Mouse (Mus musculus) frontal cortex, postnatal 25 days (tissue): ENCODE results near the gene Galnt14.

Experiments used
- DNase-seq, 2 experiments: peaks; one replicate each; pipeline ENCODE4 v3.0.0; 2022; ENCODE audit warnings: low spot score in 2 of 2

Gene Galnt14

DNA sequence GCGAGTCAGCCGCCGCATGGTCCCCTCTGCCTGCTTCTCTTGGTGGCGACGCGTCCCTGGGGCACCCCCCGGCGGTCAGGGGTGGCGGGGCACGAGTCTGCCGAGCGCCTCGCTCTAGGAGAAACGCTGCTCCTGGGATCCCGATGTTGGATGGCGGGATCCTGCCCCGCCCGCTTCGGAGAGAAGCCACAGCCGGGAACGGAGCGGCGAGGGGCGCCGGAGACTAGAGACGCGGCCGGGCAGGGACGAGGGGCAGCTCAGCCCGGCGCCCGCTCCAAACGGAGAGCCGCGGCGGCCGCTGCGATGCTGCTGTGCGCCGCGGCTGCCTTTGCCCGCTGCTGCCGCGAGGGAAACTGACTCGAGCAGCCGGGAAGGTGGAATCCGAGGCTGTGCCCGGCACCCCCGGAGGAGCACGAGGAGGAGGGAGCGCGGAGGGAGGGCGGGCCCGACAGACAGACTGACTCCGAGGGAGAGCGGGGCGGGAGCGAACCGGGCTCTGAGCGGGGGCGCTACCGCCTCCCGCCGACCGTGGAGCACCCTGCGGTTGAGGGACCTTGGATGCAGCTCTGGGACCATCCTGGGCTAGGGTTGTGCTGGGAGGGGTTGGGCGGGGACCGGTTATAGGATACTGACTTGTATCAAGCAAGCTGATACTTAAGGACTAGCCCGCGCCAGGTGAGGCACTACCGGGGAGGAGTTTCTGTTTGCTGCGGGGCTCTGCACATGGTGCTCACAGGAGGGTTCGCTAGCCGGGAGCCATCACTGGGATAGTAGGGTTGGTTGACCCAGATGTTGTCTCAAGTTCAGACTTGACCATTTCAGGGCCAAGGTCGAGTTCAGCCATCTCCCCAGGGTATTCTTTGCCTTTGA lies at the start of gene Galnt14:
Gene Galnt14, minus strand, starts transcription at position 412 of the 870 bp plus-strand sequence.
- peak; percentile 33 to 49 for DNase-seq

DNA sequence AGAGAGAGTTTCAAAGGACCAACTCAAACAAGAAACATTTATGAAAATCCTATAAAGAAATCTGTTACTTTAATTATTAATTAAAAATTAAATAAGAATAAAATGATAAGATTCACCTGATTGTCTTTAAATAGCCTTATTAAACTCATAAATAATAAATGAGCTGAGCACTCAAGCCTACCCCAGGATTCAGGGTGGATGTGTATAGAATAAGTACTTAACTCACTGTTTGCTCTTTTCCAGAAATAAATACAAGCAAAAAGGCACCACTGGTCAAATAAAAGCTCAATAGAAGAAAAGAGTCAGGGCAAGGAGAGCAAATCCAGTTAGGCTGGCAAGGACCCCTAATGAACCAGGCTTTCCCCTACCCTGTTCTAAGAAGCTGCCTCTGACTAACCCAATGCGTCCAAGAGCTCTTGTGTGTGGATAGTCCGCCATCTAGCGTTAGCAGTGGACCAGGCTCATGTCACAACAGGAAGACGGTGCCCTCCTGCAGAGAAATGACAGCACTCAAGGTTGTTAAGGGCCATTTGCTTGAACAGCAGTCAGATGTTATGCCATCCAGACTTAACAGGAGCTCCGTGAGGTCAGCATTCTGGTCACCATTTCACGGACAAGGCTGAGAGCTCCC lies 33.5 kb upstream of the Galnt14 start:
- peak; percentile 70 to 77 for DNase-seq

DNA sequence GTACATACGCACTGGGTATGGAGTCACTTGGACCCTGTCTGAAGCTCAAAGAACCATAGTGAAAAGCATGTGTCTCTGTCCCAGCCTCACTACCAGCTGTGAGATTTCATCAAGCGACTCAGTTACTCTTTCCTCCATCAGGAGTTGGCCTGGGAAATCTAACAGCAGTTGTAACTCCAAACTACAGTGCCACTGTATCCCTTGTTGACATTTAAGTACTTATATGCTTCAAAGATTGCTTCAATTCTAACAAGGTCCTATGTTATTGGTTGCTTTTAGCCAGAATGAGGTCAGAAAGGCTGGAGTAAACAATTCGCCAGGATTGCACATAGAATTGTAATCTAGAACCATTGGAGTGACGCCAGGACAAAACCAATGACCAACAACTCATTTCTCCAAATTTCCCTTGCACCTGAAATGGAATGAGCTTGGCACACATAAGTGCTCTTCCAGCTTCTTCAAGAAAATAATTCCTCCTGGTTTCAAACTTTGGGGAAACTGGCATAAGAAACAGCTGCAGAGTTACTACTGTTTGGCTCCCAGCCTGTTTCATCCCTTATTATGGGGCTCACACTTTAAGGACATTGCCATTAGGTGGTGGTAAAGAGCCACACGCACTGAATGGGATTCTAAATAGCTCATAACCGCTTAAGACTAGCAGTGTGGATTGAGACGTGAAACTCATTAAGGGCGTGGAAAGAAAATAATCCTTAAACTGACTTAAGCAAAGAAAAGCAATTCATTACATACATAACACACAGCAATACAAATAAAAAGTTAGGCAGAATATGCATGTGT lies 13.8 kb upstream of the Galnt14 start:
- DNase-seq = no peak

DNA sequence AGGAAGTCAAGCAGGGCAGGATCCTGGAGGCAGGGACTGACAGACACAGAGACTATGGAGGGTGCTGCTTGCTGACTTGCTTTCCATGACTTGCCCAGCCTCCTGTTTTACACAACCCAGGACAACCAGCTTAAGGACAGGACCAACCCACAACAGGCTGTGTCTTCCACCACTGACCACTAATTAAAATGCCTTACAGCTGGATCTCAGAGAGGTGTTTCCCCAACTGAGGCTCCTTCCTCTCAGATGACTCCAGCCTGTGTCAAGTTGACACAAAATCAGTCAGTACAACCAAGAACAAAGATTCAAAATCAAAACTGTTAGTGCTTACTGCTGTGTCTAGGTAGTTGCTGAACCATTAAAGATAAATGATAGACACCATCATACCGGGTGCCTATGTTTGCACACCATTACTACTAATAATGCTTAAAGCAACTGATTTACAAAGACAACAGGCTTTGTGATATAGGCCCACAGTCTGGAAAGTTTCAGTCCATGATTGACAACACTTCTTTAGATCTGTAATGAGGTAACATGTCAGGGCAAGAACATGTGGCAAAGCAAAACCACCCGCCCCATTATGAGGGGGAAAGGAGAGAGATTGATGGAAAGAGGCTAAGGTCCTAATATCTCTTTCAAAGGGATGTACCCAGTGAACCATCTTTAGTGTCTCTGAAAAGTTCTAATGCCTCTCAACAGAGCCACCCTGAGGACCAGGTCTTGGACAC lies 8.9 kb upstream of the Galnt14 start:
- DNase-seq = no peak

DNA sequence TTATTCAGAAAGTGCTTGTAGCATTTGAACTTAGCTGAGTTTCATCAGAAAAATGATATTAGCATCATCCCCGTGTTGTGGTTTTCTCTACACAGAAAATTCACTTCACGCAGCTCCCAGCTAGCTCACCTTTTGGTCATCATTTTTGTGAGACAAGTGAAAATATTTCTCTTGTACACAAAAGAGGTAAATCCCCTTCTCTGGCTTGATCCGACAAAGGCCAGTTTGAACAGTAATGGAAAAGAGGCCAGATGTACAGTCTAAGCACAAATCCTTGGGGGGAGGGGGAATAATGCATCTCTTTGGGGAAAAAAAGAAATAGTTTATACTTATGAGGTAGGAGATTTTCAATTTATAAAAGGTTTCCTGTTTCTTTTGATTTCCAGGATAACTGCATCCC lies 6.4 kb upstream of the Galnt14 start:
- DNase-seq = no peak

DNA sequence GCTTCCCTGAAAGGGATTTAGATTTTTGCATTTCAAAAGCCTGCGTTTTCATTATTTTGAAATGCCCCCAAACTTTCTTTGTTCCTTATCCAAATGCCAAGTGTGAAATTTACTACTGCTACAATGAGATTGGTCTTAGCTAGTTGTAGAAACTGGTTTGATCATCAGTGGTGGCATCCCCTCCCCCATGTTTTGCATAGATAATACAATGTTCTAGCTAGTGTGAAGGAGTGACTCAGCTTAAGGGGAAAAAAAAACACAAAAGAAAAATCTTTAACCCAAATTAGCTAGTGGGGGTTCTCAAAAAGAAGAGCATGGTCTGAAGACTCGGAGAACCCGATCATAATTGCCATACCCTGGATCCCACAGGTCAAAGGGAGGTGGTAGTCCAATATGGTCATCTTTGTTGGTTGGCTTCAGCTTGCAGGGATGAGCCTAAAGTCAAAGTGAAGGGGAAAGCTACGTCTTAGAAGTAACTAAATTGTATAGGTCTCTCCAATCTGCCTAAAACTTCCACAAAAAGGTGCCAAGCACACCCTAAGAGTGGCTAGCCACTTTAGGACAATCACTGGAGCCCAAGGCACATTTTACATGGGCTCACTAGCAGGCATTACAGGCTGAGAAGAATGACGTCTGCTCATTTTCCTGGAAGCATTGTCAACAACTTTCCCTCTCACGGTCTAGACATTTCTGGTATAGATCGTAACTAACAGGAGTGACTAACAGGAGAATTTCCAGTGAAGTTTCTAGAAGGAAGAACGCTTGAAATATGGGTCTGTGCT lies 4.4 kb upstream of the Galnt14 start:
- DNase-seq = no peak

DNA sequence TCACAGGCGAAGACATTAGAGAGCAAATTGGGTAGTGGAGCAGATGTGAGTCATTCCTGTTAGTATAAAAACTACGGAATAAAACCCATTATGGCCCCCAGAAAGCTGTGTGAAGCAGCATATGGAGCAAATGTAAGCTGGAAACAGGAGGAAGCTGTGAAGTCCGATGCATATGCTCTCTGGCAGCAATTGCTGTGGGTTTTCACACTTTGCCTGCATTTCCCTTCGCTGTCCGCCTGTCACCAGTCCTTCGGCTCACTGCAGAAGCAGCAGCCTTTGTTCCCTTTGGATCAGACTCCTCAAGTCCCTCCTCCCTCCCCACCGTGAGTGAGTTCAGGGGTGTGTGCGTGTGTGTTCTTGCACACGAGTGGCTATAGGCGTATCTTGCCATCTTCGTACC lies 3.1 kb upstream of the Galnt14 start:
- peak in 1 of 2 experiments; percentile 23 for DNase-seq

DNA sequence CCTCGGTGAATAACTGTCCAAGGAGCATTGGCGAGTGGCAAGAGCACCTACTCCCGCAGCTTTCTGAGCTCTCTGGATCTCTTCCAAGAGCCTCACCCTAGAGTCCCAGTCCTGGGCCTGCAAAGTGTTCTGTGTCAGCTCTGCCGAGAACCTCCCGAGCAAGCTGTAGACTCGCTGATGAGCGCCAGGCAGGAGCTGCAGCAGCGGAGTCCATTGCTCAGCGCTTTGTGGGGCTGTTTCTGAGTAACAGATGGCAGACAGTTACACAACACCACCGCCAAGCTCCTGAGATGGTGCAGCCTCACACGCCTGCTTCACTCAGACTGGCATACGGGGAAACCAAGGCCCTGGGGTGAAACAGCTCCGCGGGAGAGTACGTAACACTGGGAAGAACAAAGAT lies 1.7 kb upstream of the Galnt14 start:
- peak; percentile 32 for DNase-seq

DNA sequence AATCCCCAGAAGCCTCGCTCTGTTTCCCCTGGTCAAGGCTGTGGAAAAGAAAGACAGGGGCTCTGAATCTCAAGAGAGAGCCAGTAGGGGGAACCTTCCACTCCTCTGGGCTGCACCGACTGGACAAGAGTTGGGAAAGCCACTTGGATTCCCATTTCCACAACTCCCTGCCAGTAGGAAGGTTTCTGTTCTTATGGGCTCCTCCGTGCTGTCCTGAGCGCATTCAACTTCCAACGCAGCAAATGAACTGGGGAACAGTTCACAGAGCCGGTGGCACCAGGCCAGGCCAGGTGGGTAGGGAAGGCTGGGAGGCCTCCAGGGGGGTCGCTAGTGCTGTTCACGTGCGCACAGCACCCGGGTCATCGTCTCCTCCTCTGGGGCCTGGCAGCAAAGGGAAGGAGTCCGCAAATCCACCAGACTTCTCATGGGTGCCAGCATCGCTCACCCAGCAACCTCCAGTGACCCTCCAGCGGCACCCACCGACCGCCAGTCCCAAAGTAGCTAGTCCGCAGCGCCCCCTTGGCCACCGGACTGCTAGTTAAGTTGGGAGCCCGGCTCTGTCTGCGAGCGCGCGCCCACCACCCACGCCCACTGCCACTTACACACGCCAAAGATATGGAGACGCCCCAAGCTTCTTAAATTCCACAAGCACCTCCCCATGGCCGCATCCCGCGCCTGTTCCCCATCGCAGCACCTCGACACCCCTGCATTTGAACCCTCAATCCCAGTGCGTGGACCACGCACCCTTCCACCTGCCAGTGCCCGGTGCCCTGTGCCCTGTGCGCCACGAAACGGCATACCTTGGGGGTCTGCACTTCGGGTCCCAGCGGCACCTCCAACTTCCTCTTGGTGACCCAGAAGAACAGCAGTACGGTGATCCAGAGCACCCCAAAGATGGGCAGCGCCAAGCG lies 867 bp downstream of the Galnt14 start:
- peak; percentile 16 to 18 for DNase-seq

DNA sequence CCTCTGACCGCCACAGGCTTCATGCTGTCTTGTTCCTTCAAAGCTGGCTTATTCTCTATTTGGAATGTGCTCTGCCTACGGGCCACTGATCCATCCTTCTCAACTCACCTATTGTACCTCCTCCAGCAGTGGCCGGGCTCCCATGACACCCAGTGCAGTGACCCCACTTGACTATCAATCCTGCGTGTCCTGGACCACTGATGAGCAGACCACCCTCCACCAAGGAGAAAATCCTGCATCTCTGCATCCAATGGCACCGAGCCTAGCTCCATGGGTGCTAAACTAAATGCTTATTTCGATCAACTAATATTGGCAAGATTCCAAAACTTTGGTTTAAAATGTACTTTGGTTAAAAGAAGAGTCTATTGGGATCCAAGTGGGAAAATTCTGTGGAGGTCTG lies 1.8 kb downstream of the Galnt14 start:
- no peak for DNase-seq

DNA sequence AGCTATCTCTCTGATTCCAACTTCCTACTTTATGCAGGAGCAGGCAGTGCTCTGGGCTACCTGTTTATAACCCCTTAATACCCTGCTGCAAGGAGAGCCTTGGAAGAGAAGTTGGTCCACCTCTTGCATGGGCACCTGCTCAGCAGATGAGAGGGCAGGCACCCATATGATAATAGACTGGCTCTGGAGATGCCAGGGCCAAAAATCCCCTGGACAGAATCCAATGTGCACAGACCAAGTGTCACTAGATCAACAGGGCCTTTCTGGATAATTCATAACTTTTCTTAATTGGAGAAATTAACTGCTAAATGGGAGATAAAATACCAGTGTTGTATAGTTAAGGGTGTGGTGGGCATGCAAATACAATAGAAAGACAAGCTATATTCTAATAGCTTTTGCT lies 6.7 kb downstream of the Galnt14 start:
- DNase-seq = no peak

DNA sequence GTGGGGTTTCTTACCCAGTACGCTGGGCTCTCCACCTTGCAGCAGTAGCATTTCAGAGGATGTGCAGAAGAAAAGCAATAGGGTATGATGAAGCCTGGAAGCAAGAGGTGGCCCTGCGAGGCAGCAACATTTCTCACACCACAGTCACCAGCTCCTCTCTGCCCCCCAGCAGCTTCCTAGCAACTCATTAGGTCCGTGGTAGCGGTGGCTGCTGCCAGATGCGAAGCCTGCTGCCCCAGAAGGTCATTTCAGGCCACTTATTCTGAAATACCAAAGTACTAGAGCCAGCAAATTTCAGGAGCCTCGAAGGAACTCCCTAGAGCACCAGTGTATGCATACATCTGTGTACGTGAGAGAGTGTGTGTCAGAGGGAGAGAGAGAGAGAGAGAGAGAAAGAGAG lies 9.2 kb downstream of the Galnt14 start:
- no peak for DNase-seq

DNA sequence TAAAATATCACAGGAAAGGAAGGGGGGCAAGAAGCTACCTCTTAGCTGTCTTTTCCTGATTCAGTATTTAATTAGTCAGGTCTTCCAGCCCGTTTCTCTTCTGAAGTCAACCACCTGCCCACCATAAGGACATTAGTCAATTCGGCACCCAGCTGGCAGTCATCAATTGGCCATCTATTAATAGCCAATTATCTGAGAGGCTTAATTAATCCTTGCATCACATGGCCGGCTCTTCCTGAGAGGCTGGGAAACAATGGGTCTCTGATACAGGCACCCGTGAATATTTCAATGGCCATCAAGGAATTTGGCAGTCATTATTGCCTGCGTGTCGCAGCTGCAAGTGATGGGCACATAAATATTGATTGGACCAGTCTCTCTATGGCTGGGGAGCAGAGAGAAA lies 10.4 kb downstream of the Galnt14 start:
- no peak for DNase-seq

DNA sequence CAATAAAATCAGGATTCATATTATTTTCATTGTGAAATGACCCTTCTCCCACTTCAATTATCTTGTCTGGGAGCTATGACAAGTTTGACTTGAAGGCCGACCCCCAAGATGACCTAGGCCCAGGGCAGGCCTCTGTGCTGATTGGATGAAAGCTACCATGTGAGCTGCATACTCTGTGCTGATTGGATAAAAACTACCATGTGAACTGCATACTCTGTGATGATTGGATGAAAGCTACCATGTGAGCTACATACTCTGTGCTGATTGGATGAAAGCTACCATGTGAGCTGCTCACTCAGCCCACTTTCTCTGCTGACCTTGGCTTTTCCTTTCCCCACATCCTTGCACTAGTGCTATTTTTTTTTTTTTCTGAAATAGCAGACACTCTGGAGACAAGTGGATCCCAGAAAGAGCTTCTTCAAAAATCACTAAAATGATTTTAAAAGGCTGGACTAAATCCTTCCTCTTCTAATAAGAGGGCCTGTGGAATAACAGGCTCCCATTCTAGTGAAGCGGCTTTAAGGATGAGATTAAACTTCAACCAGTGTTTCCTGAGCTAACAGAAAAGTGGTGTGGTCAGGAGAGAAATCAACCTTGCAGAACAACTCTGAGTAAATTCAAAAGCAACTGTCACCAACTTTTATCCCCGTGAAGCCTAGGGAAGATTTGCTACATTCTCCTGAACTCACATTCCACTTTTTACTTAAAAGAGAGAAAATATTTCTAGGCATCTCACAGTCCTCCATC lies 15.9 kb downstream of the Galnt14 start:
- no peak for DNase-seq

DNA sequence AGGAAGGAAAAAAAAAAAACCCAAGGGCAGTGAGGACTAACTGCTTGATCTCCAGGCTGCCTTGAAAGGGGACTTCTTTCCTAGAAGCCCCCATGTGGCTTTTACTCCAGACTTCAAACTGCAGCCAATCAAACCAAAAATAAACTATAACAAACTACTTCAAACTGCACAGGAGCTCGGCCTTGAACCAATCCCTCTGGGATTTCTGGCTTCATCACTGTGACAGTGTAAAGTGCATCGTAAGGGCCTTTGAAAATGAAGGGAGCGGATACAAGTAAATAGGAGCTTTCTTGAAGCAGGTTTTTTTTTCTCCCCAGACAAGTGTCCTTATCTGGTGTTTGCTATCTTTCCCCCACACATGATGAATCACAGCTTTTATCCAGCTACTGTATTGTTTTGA lies 22.0 kb downstream of the Galnt14 start:
- no peak for DNase-seq

DNA sequence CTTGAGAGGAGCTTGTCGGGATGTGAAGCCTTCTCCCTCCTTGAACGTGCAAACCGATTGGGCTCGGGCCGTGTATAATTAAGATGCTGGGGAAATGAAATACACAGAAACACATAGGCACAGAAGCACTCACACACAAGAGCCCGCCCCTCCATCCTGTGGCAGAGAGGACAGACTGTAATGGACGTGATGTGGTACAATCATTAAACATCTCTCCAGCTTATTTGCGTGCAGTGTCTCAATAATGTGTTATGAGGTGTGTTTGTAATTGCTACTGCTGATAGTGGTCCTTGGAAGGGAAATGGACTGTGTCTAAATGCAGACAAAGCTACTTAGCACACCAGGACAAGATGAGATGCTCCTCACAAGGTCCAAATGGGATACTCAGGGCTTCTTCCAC lies 24.0 kb downstream of the Galnt14 start:
- no peak for DNase-seq

DNA sequence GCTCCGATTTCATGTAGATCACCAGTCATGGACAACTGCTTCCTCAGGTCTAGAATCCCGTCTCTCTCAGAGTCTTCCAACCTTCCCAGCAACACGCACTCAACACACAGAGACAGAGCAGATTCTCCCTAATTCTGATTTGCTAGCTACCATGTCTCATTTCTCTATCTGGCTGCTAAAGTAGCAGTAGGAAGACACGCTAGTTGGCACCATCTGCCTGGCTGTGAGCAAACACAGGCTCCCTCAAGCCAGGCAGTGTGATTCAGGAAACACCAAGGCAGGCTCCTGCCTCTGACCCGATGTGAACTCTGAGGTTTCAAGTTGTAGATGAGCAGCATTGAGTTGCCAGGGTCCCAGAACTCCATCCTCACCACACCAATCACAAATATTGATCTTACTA lies 25.5 kb downstream of the Galnt14 start:
- DNase-seq = no peak

DNA sequence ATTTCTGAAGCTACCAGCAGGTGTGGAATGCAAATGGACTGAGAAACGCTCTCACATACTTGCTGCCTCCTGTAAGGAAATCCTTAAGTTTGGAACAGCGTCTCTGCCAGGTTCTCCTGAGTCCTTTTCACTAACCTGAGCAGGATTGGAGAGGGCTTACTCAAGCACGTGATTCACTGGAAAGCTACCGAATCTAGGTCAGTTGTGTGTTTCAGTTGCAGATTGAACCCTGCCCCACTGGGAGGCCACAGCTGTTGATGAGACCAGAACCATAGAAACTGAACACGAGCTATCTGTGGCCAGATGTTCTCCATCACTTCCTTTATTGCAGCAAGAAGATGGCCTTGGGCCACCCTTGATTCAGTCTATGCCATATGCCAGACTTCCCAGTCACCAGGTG lies 38.3 kb downstream of the Galnt14 start:
- DNase-seq = no peak

DNA sequence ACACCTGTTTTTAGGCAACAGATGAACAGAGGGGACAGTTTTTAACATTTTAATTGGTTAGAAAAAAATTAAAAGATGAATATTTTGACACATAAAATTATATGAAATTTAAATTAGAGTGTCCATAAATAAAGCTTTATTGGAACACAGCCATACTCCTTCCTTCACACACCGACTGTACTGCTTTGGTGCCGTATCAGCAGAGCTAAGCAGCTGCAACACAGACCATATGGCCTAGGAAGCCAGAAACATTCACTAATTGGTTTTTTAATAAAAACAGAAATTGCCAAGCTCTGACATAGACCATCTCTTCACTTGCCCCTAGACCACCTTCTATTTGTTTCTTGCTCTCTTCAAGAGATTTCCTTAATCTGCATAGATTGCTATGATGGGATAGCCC lies 40.2 kb downstream of the Galnt14 start:
- DNase-seq = no peak
